Mouse (Mus musculus): ENCODE measurements at regions not wholly inside any gene's neighbourhood (a gene's known extent, or its start where the extent isn't known, plus 50 kb on each side); places are given as distances from the start of the nearest gene placed in this dataset.

DNA sequence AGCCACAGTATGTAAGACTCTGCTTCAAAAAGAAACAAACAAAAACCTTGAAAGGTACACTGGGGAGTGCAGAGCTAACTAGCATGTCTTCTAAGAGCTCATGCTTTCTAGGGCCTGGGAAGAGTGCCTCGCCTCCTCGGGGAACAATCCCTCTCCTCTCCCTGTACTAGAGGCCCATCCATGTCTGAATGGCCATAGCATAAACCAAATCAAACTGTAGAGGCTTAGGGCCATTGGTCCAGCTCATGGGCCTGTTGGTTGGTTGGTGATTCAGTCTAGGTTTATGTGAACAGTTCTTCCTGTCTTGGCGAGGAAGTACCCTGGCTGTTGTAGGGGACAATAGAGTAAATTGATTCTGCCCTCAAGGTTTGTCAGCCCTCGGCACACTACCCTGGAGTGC is 151.0 kb downstream of the Wdr11 start:
- 85% methylated on average over 4 of the region's 4 CpGs for WGBS
- H3K9me3 ChIP-seq (ENCODE audit: control insufficient read depth, low read length): no peaks in the 10 kb centered on the region
- H3K4me3 ChIP-seq (ENCODE audit: low read length): no peak overlapping the region
- H3K36me3 ChIP-seq (ENCODE audit: control insufficient read depth, insufficient read depth, low read length): no peaks in the 10 kb centered on the region
- no peak overlapping the region for H3K9ac ChIP-seq (ENCODE audit: low read depth, low read length)
- H3K27ac ChIP-seq (ENCODE audit: low read depth, low read length): no peak overlapping the region
- H3K4me1 ChIP-seq (ENCODE audit: control insufficient read depth, insufficient read depth, low read depth, low read length): peaks cover 5% of the 10 kb centered on the region
- no peak overlapping the region for H3K4me2 ChIP-seq (ENCODE audit: low read length)
- ATAC-seq: no peak
- no peaks in the 10 kb centered on the region for H3K27me3 ChIP-seq (replicated peaks; ENCODE audit: control insufficient read depth, insufficient read depth, low read length)

GRCm38 (mm10) chr7:129743955-129744666 is 152.4 kb downstream of the Wdr11 start:
- Histone ChIP-seq H3K27ac (ENCODE audit: low read depth, low read length) (peak overlapping the region; percentile 55), H3K4me3 (ENCODE audit: low read length) (no peak overlapping the region), H3K27me3 (replicated peaks; ENCODE audit: control insufficient read depth, insufficient read depth, low read length) (no peaks in the 10 kb centered on the region), H3K9me3 (ENCODE audit: control insufficient read depth, low read length) (peaks cover 6% of the 10 kb centered on the region), H3K36me3 (ENCODE audit: control insufficient read depth, insufficient read depth, low read length) (no peaks in the 10 kb centered on the region), H3K9ac (ENCODE audit: low read depth, low read length) (0 out of 2 replicates have a peak overlapping the region, but pooled peaks have one; percentile 3), H3K4me2 (ENCODE audit: low read length) (0 out of 2 replicates have a peak overlapping the region, but pooled peaks have one; percentile 7), H3K4me1 (ENCODE audit: control insufficient read depth, insufficient read depth, low read depth, low read length) (peaks cover 5% of the 10 kb centered on the region)
- WGBS: 21% methylated on average over 16 of the region's 16 CpGs
- peak; percentile 65 for ATAC-seq

DNA sequence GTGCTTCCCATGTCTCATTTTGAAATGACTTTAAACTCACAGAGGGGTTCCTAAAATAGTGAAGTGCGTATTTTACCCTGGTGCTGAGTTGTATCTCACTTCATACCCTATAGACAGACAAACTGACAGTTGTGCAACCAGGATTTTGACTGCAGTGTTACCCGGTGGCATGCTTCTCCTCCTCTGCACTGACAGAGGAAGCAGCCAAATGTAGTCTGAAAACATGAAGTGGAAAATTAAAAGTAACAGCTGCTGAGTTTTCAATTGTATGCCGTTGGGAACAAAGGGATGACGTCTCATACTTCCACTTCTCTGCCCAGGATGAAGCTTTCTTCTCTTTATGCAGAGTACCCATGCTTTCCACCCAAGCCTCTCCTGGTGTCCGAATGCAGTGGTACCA is 155.0 kb downstream of the Wdr11 start:
- ATAC-seq: no peak
- Histone ChIP-seq H3K27ac (ENCODE audit: low read depth, low read length) (no peak overlapping the region), H3K27me3 (replicated peaks; ENCODE audit: control insufficient read depth, insufficient read depth, low read length) (no peaks in the 10 kb centered on the region), H3K9me3 (ENCODE audit: control insufficient read depth, low read length) (peaks cover 6% of the 10 kb centered on the region), H3K9ac (ENCODE audit: low read depth, low read length) (no peak overlapping the region), H3K4me2 (ENCODE audit: low read length) (no peak overlapping the region), H3K36me3 (ENCODE audit: control insufficient read depth, insufficient read depth, low read length) (no peaks in the 10 kb centered on the region), H3K4me1 (ENCODE audit: control insufficient read depth, insufficient read depth, low read depth, low read length) (peaks cover 5% of the 10 kb centered on the region), H3K4me3 (ENCODE audit: low read length) (no peak overlapping the region)
- 72% methylated on average over 5 of the region's 5 CpGs for WGBS

DNA sequence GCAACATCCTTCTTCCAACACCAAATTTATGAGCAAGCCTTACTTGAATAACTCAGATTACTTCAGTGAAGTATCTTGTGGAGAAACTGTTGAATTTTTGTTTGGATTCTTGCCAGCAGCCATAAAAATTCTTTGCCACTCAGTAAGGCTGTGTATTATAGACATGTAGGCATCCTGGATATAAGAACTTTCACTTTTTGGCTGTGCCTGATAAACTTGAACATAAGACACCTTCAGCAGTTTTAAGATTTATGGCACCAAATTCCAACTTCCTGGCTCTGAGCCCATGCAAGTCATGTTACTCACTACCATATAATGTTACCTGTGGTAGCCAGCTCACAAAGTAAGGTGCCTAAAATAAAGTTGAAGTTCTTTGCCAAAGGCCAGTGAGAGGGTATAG is 159.3 kb downstream of the Wdr11 start:
- H3K9ac ChIP-seq (ENCODE audit: low read depth, low read length): no peak overlapping the region
- no peak overlapping the region for H3K4me3 ChIP-seq (ENCODE audit: low read length)
- H3K27me3 ChIP-seq (replicated peaks; ENCODE audit: control insufficient read depth, insufficient read depth, low read length): no peaks in the 10 kb centered on the region
- H3K27ac ChIP-seq (ENCODE audit: low read depth, low read length): no peak overlapping the region
- no peaks in the 10 kb centered on the region for H3K36me3 ChIP-seq (ENCODE audit: control insufficient read depth, insufficient read depth, low read length)
- ATAC-seq: no peak
- peaks cover 6% of the 10 kb centered on the region for H3K9me3 ChIP-seq (ENCODE audit: control insufficient read depth, low read length)
- no peaks in the 10 kb centered on the region for H3K4me1 ChIP-seq (ENCODE audit: control insufficient read depth, insufficient read depth, low read depth, low read length)
- no peak overlapping the region for H3K4me2 ChIP-seq (ENCODE audit: low read length)

DNA sequence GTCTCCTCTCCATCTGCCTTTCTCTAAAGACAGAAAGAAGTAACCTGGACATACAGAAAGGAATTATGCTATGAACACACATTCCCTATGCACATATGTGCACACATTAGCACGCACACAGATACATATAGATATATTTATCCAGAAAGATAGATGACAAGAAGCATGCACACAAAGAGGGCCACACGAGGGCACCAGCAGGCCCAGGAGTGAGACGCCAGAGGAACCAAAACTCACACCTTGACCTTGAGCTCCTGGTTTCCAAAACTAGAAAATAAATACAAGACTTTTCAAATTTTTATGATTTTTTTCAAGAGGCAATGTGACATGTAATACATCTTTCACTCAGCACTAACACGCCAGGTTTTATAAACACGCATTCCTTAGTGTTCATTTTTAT is 163.1 kb downstream of the Wdr11 start:
- Histone ChIP-seq H3K9me3 (ENCODE audit: control insufficient read depth, low read length) (no peaks in the 10 kb centered on the region), H3K4me1 (ENCODE audit: control insufficient read depth, insufficient read depth, low read depth, low read length) (no peaks in the 10 kb centered on the region), H3K4me3 (ENCODE audit: low read length) (no peak overlapping the region), H3K9ac (ENCODE audit: low read depth, low read length) (no peak overlapping the region), H3K27ac (ENCODE audit: low read depth, low read length) (no peak overlapping the region), H3K27me3 (replicated peaks; ENCODE audit: control insufficient read depth, insufficient read depth, low read length) (no peaks in the 10 kb centered on the region), H3K4me2 (ENCODE audit: low read length) (no peak overlapping the region), H3K36me3 (ENCODE audit: control insufficient read depth, insufficient read depth, low read length) (no peaks in the 10 kb centered on the region)
- no peak for ATAC-seq
- 85% methylated on average over 5 of the region's 5 CpGs for WGBS

GRCm38 (mm10) chr7:129756138-129756537 is 164.5 kb downstream of the Wdr11 start:
- no peaks in the 10 kb centered on the region for H3K27me3 ChIP-seq (replicated peaks; ENCODE audit: control insufficient read depth, insufficient read depth, low read length)
- H3K36me3 ChIP-seq (ENCODE audit: control insufficient read depth, insufficient read depth, low read length): no peaks in the 10 kb centered on the region
- H3K9ac ChIP-seq (ENCODE audit: low read depth, low read length): no peak overlapping the region
- WGBS: 83% methylated on average over 6 of the region's 6 CpGs
- no peak overlapping the region for H3K4me2 ChIP-seq (ENCODE audit: low read length)
- no peak for ATAC-seq
- H3K4me3 ChIP-seq (ENCODE audit: low read length): no peak overlapping the region
- H3K27ac ChIP-seq (ENCODE audit: low read depth, low read length): no peak overlapping the region
- no peaks in the 10 kb centered on the region for H3K4me1 ChIP-seq (ENCODE audit: control insufficient read depth, insufficient read depth, low read depth, low read length)
- no peaks in the 10 kb centered on the region for H3K9me3 ChIP-seq (ENCODE audit: control insufficient read depth, low read length)

DNA sequence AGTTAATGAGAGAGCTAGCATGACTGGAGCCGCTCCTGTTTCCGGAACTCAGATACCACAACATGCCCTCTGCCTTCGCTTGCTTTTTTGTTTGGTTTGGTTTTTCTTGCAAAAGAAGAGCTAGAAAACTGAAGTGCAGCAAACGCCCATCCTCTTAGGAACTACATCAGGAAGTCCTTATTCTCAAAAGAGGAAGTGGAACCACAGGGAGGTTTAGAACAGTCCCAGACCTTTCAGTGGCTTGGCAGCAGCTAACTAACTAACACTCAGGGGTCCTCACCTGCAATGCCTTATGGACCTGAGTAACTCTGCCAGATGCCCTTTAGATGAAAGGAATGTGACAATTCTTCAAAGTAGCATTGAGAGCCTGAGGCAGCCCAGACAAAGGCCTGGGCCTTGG is 168.2 kb downstream of the Wdr11 start:
- WGBS: 81% methylated on average over 4 of the region's 4 CpGs
- no peak overlapping the region for H3K27ac ChIP-seq (ENCODE audit: low read depth, low read length)
- no peaks in the 10 kb centered on the region for H3K27me3 ChIP-seq (replicated peaks; ENCODE audit: control insufficient read depth, insufficient read depth, low read length)
- H3K9me3 ChIP-seq (ENCODE audit: control insufficient read depth, low read length): no peaks in the 10 kb centered on the region
- no peaks in the 10 kb centered on the region for H3K36me3 ChIP-seq (ENCODE audit: control insufficient read depth, insufficient read depth, low read length)
- ATAC-seq: no peak
- H3K4me1 ChIP-seq (ENCODE audit: control insufficient read depth, insufficient read depth, low read depth, low read length): no peaks in the 10 kb centered on the region
- no peak overlapping the region for H3K4me3 ChIP-seq (ENCODE audit: low read length)
- H3K4me2 ChIP-seq (ENCODE audit: low read length): no peak overlapping the region
- no peak overlapping the region for H3K9ac ChIP-seq (ENCODE audit: low read depth, low read length)

DNA sequence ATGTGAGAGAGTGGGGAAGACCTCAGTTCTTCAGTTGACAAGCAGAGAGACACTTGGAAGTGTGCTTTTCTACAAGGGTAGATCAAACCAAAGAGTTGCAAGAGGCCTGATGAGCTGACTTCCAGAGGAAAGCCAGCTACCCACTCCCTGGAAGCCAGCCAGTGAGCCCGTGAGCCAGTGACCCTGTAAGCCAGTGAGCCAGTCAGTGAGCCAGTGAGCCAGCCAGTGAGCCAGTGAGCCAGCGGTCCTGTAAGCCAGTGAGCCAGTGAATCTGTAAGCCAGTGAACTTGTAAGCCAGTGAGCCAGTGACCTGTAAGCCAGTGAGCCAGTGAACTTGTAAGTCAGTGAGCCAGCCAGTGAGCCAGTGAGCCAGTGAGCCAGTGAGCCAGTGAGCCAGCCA is 168.7 kb downstream of the Wdr11 start:
- ATAC-seq: no peak
- Histone ChIP-seq H3K4me1 (ENCODE audit: control insufficient read depth, insufficient read depth, low read depth, low read length) (no peaks in the 10 kb centered on the region), H3K27me3 (replicated peaks; ENCODE audit: control insufficient read depth, insufficient read depth, low read length) (no peaks in the 10 kb centered on the region), H3K9ac (ENCODE audit: low read depth, low read length) (no peak overlapping the region), H3K36me3 (ENCODE audit: control insufficient read depth, insufficient read depth, low read length) (no peaks in the 10 kb centered on the region), H3K4me3 (ENCODE audit: low read length) (no peak overlapping the region), H3K27ac (ENCODE audit: low read depth, low read length) (no peak overlapping the region), H3K4me2 (ENCODE audit: low read length) (no peak overlapping the region), H3K9me3 (ENCODE audit: control insufficient read depth, low read length) (no peaks in the 10 kb centered on the region)
- WGBS: 87% methylated on average over 2 of the region's 2 CpGs

GRCm38 (mm10) chr7:129763754-129764153 is 172.1 kb downstream of the Wdr11 start:
- Histone ChIP-seq H3K4me3 (ENCODE audit: low read length) (no peak overlapping the region), H3K9ac (ENCODE audit: low read depth, low read length) (no peak overlapping the region), H3K36me3 (ENCODE audit: control insufficient read depth, insufficient read depth, low read length) (no peaks in the 10 kb centered on the region), H3K27ac (ENCODE audit: low read depth, low read length) (no peak overlapping the region), H3K4me1 (ENCODE audit: control insufficient read depth, insufficient read depth, low read depth, low read length) (no peaks in the 10 kb centered on the region), H3K9me3 (ENCODE audit: control insufficient read depth, low read length) (no peaks in the 10 kb centered on the region), H3K4me2 (ENCODE audit: low read length) (no peak overlapping the region), H3K27me3 (replicated peaks; ENCODE audit: control insufficient read depth, insufficient read depth, low read length) (no peaks in the 10 kb centered on the region)
- WGBS: 21% methylated on average over 5 of the region's 5 CpGs
- ATAC-seq: no peak

Measured in hindbrain, embryonic 16.5 days (tissue).